Mouse (Mus musculus) spleen, adult 2 months (tissue): ENCODE results near the gene Igfbp3. TPM values are rescaled to one million over a fixed set of nuclear protein-coding genes. Genes with fewer than 3 reads are reported as not detected.
A peak's percentile ranks its signal among the peaks of the same experiment; 100 is the strongest.

Source experiments
- DNase-seq, 2 experiments: peaks; one replicate each; pipeline versions ENCODE4 v3.0.0 to v3.0.0-alpha.2; 2012 to 2021; ENCODE audit warnings: low spot score in 2 of 2, low read depth in 1 of 2
- H3K27ac ChIP-seq: fragments of 200-500 bp; 2 replicates; pipeline ENCODE4 v1.5.1; 2012; ENCODE audit warnings: low read length, inconsistent platforms; ENCODE audit not compliant: insufficient read depth
- H3K27me3 ChIP-seq: fragments of 200-500 bp; 2 replicates; pipeline ENCODE4 v1.6.1; 2012; ENCODE audit warnings: mild to moderate bottlenecking, moderate library complexity, low read length, inconsistent platforms; ENCODE audit not compliant: control insufficient read depth, insufficient read depth
- H3K36me3 ChIP-seq: fragments of 200-500 bp; 2 replicates; pipeline ENCODE4 v1.6.1; 2012; ENCODE audit warnings: mild to moderate bottlenecking, low read length, inconsistent platforms; ENCODE audit not compliant: control insufficient read depth, insufficient read depth
- H3K4me1 ChIP-seq: fragments of 200-500 bp; 2 replicates; pipeline ENCODE4 v1.6.1; 2011; ENCODE audit warnings: inconsistent platforms; ENCODE audit not compliant: control insufficient read depth, insufficient read depth, insufficient read length
- H3K4me3 ChIP-seq: fragments of 200-500 bp; 2 replicates; pipeline ENCODE4 v1.5.1; 2011; ENCODE audit warnings: mild to moderate bottlenecking, inconsistent platforms; ENCODE audit not compliant: insufficient read depth, insufficient read length; ENCODE audit errors: extremely low read depth
- CTCF ChIP-seq: fragments of 200-500 bp; IDR thresholded peaks from 2 replicates; pipeline ENCODE4 v1.5.1; 2011; ENCODE audit warnings: mild to moderate bottlenecking, inconsistent platforms; ENCODE audit not compliant: insufficient read depth, insufficient read length, insufficient replicate concordance; ENCODE audit errors: extremely low read depth
- POLR2A ChIP-seq: fragments of 200-500 bp; IDR thresholded peaks from 2 replicates; pipeline ENCODE4 v1.6.1; 2011; ENCODE audit warnings: low read depth, low read length, inconsistent platforms
- WGBS: fragments of 180-500 bp; shearing (Covaris S2); methylation state at CpG from one replicate; pipeline ENCODE4 v1.1.7; 2018; 5-methylcytosine and 5-hydroxymethylcytosine counted together
- polyA plus RNA-seq: library from polyadenylated mRNA; depleted of rRNA; stranded (reverse); fragments of >200 nt; gene quantifications from 2 replicates; pipeline ENCODE4 v1.2.3, GENCODE M21; 2012; rRNA removed

The Igfbp3 gene
- polyA plus RNA-seq = 108 and 147 TPM in 2 replicates

- TF ChIP-seq CTCF = no peak
- no peak for TF ChIP-seq POLR2A
- Histone ChIP-seq H3K4me1 (no peaks in the 10 kb centered on the region; the same call in 1 of the 2 replicates), H3K27ac (0 out of 2 replicates have a peak within 1 kb of the TSS, but pooled peaks have one; percentile 35), H3K36me3 (no peaks in the 10 kb centered on the region), H3K27me3 (no peaks in the 10 kb centered on the region), H3K4me3 (peak within 1 kb of the TSS; percentile 43)
- WGBS = 3% methylated on average over 95 of the region's 104 CpGs
- no peak for DNase-seq
Measured at GRCm38 (mm10) chr11:7213501-7214341, at the start of gene Igfbp3. TSS of gene Igfbp3 (minus strand) at chr11:7213923.

GRCm38 (mm10) chr11:7250870-7251269 is 37.1 kb upstream of the Igfbp3 start:
- WGBS = 89% methylated on average over 5 of the region's 5 CpGs
- no peak for DNase-seq
- Histone ChIP-seq H3K4me3 (no peak overlapping the region), H3K4me1 (no peaks in the 10 kb centered on the region), H3K27me3 (no peaks in the 10 kb centered on the region), H3K36me3 (no peaks in the 10 kb centered on the region), H3K27ac (no peak overlapping the region)
- no peak for TF ChIP-seq CTCF
- TF ChIP-seq POLR2A = no peak

- Histone ChIP-seq H3K36me3 (no peaks in the 10 kb centered on the region), H3K27ac (no peak overlapping the region), H3K27me3 (no peaks in the 10 kb centered on the region), H3K4me3 (no peak overlapping the region), H3K4me1 (no peaks in the 10 kb centered on the region)
- WGBS = 63% methylated on average over 2 of the region's 2 CpGs
- DNase-seq = no peak
- TF ChIP-seq CTCF = no peak
- no peak for TF ChIP-seq POLR2A
Measured at GRCm38 (mm10) chr11:7250415-7250814, 36.7 kb upstream of the Igfbp3 start.

GRCm38 (mm10) chr11:7244782-7245181 is 31.1 kb upstream of the Igfbp3 start:
- Histone ChIP-seq H3K4me1 (no peaks in the 10 kb centered on the region), H3K27ac (no peak overlapping the region), H3K27me3 (no peaks in the 10 kb centered on the region), H3K36me3 (no peaks in the 10 kb centered on the region), H3K4me3 (no peak overlapping the region)
- no peak for DNase-seq
- 65% methylated on average over 1 of the region's 1 CpGs for WGBS
- TF ChIP-seq POLR2A (no peak), CTCF (no peak)

GRCm38 (mm10) chr11:7239041-7239740 is 25.5 kb upstream of the Igfbp3 start:
- Histone ChIP-seq H3K4me1 (no peaks in the 10 kb centered on the region), H3K27ac (no peak overlapping the region), H3K4me3 (no peak overlapping the region), H3K36me3 (no peaks in the 10 kb centered on the region), H3K27me3 (no peaks in the 10 kb centered on the region)
- TF ChIP-seq CTCF (no peak), POLR2A (no peak)
- no peak for DNase-seq
- 66% methylated on average over 4 of the region's 4 CpGs for WGBS

GRCm38 (mm10) chr11:7238546-7238945 is 24.8 kb upstream of the Igfbp3 start:
- WGBS = 84% methylated on average over 6 of the region's 6 CpGs
- Histone ChIP-seq H3K27ac (no peak overlapping the region), H3K27me3 (no peaks in the 10 kb centered on the region), H3K36me3 (no peaks in the 10 kb centered on the region), H3K4me1 (no peaks in the 10 kb centered on the region), H3K4me3 (no peak overlapping the region)
- TF ChIP-seq CTCF (no peak), POLR2A (no peak)
- no peak for DNase-seq
